Mouse (Mus musculus): ENCODE data around the gene Nrm. TPM values are rescaled to one million over a fixed set of nuclear protein-coding genes. Genes with fewer than 3 reads are reported as not detected.

Nrm gene
- polyA plus RNA-seq, 1 experiment from 2014 or later = 20.3 TPM

- WGBS = under 1% methylated on average over 62 of the region's 62 CpGs
- no peak for ATAC-seq (ENCODE audit: low FRiP score)
- Histone ChIP-seq H3K4me1 (replicated peaks; ENCODE audit: control insufficient read depth, insufficient read depth, low read length) (peaks cover 30% of the 10 kb centered on the region), H3K27ac (peak within 1 kb of the TSS; percentile 67; the same call in 1 of the 2 replicates), H3K36me3 (replicated peaks; ENCODE audit: control insufficient read depth, insufficient read depth) (peaks cover 13% of the 10 kb centered on the region), H3K27me3 (ENCODE audit: control insufficient read depth, insufficient read depth, low read length) (peaks cover 15% of the 10 kb centered on the region), H3K4me2 (replicated peaks) (peak within 1 kb of the TSS; percentile 67), H3K9me3 (ENCODE audit: control insufficient read depth, low read length) (no peaks in the 10 kb centered on the region), H3K9ac (peak within 1 kb of the TSS; percentile 75), H3K4me3 (replicated peaks; ENCODE audit: low read length) (peak within 1 kb of the TSS; percentile 55)
- peak; percentile 64 for DNase-seq (ENCODE audit: low spot score)
Measured at GRCm38 (mm10) chr17:35821439-35822430, 39.4 kb upstream of the Nrm start, which contains the start of gene Ier3. Gene Ier3 (plus strand): TSS chr17:35821684.

GRCm38 (mm10) chr17:35822564-35822963 lies 38.6 kb upstream of the Nrm start:
- Histone ChIP-seq H3K27ac (peak overlapping the region; percentile 67), H3K9ac (peak overlapping the region; percentile 75), H3K4me3 (replicated peaks; ENCODE audit: low read length) (peak overlapping the region; percentile 55), H3K9me3 (ENCODE audit: control insufficient read depth, low read length) (no peaks in the 10 kb centered on the region), H3K27me3 (ENCODE audit: control insufficient read depth, insufficient read depth, low read length) (peaks cover 15% of the 10 kb centered on the region), H3K4me2 (replicated peaks) (peak overlapping the region; percentile 67), H3K36me3 (replicated peaks; ENCODE audit: control insufficient read depth, insufficient read depth) (peaks cover 19% of the 10 kb centered on the region), H3K4me1 (replicated peaks; ENCODE audit: control insufficient read depth, insufficient read depth, low read length) (peaks cover 30% of the 10 kb centered on the region)
- WGBS = 4% methylated on average over 11 of the region's 11 CpGs
- DNase-seq (ENCODE audit: low spot score) = no peak
- peak; percentile 17 for ATAC-seq (ENCODE audit: low FRiP score)

- ATAC-seq (ENCODE audit: low FRiP score) (peak; percentile 89), DNase-seq (ENCODE audit: low spot score) (peak; percentile 81)
- Histone ChIP-seq H3K9ac (peak within 1 kb of the TSS; percentile 75), H3K27ac (peak within 1 kb of the TSS; percentile 77), H3K4me3 (replicated peaks; ENCODE audit: low read length) (peak within 1 kb of the TSS; percentile 55), H3K36me3 (replicated peaks; ENCODE audit: control insufficient read depth, insufficient read depth) (peaks cover 25% of the 10 kb centered on the region), H3K27me3 (ENCODE audit: control insufficient read depth, insufficient read depth, low read length) (peaks cover 15% of the 10 kb centered on the region), H3K4me2 (replicated peaks) (peak within 1 kb of the TSS; percentile 67), H3K4me1 (replicated peaks; ENCODE audit: control insufficient read depth, insufficient read depth, low read length) (peaks cover 30% of the 10 kb centered on the region), H3K9me3 (ENCODE audit: control insufficient read depth, low read length) (no peaks in the 10 kb centered on the region)
- under 1% methylated on average over 43 of the region's 47 CpGs for WGBS
Measured at GRCm38 (mm10) chr17:35822964-35823937, 37.9 kb upstream of the Nrm start, which contains the start of gene Flot1. Gene Flot1 (plus strand): TSS chr17:35823230.

GRCm38 (mm10) chr17:35824402-35824801 lies 36.7 kb upstream of the Nrm start:
- Histone ChIP-seq H3K4me1 (replicated peaks; ENCODE audit: control insufficient read depth, insufficient read depth, low read length) (peaks cover 30% of the 10 kb centered on the region), H3K4me3 (replicated peaks; ENCODE audit: low read length) (peak overlapping the region; percentile 55), H3K9ac (peak overlapping the region; percentile 75; the same call in 1 of the 2 replicates), H3K9me3 (ENCODE audit: control insufficient read depth, low read length) (no peaks in the 10 kb centered on the region), H3K27ac (0 out of 2 replicates have a peak overlapping the region, but pooled peaks have one; percentile 77), H3K36me3 (replicated peaks; ENCODE audit: control insufficient read depth, insufficient read depth) (peaks cover 33% of the 10 kb centered on the region), H3K27me3 (ENCODE audit: control insufficient read depth, insufficient read depth, low read length) (peaks cover 13% of the 10 kb centered on the region), H3K4me2 (replicated peaks) (peak overlapping the region; percentile 67)
- 69% methylated on average over 7 of the region's 7 CpGs for WGBS
- ATAC-seq (ENCODE audit: low FRiP score) (no peak), DNase-seq (ENCODE audit: low spot score) (no peak)

- H3K27ac ChIP-seq = no peak overlapping the region
- DNase-seq (ENCODE audit: low spot score) (no peak), ATAC-seq (ENCODE audit: low FRiP score) (no peak)
- H3K36me3 ChIP-seq (replicated peaks; ENCODE audit: control insufficient read depth, insufficient read depth) = peaks cover 36% of the 10 kb centered on the region
- peaks cover 9% of the 10 kb centered on the region for H3K27me3 ChIP-seq (ENCODE audit: control insufficient read depth, insufficient read depth, low read length)
- H3K4me3 ChIP-seq (replicated peaks; ENCODE audit: low read length) = no peak overlapping the region
- 96% methylated on average over 13 of the region's 13 CpGs for WGBS
- no peak overlapping the region for H3K4me2 ChIP-seq (replicated peaks)
- H3K9me3 ChIP-seq (ENCODE audit: control insufficient read depth, low read length) = no peaks in the 10 kb centered on the region
- H3K4me1 ChIP-seq (replicated peaks; ENCODE audit: control insufficient read depth, insufficient read depth, low read length) = peaks cover 30% of the 10 kb centered on the region
- H3K9ac ChIP-seq = no peak overlapping the region
Measured at GRCm38 (mm10) chr17:35825109-35825850, 35.8 kb upstream of the Nrm start.

- H3K36me3 ChIP-seq (replicated peaks; ENCODE audit: control insufficient read depth, insufficient read depth) = peaks cover 79% of the 10 kb centered on the region
- H3K27me3 ChIP-seq (ENCODE audit: control insufficient read depth, insufficient read depth, low read length) = no peaks in the 10 kb centered on the region
- peaks cover 18% of the 10 kb centered on the region for H3K4me1 ChIP-seq (replicated peaks; ENCODE audit: control insufficient read depth, insufficient read depth, low read length)
- H3K4me2 ChIP-seq (replicated peaks) = peak overlapping the region; percentile 18; the same call in 1 of the 2 replicates
- WGBS = 3% methylated on average over 21 of the region's 21 CpGs
- no peak overlapping the region for H3K9ac ChIP-seq
- no peaks in the 10 kb centered on the region for H3K9me3 ChIP-seq (ENCODE audit: control insufficient read depth, low read length)
- no peak overlapping the region for H3K27ac ChIP-seq
- DNase-seq (ENCODE audit: low spot score) (peak; percentile 78), ATAC-seq (ENCODE audit: low FRiP score) (peak; percentile 55)
- H3K4me3 ChIP-seq (replicated peaks; ENCODE audit: low read length) = no peak overlapping the region
Measured at GRCm38 (mm10) chr17:35829737-35830136, 31.4 kb upstream of the Nrm start.

GRCm38 (mm10) chr17:35832400-35833238 lies 28.5 kb upstream of the Nrm start:
- WGBS = 67% methylated on average over 8 of the region's 8 CpGs
- peaks cover 79% of the 10 kb centered on the region for H3K36me3 ChIP-seq (replicated peaks; ENCODE audit: control insufficient read depth, insufficient read depth)
- no peaks in the 10 kb centered on the region for H3K9me3 ChIP-seq (ENCODE audit: control insufficient read depth, low read length)
- H3K4me1 ChIP-seq (replicated peaks; ENCODE audit: control insufficient read depth, insufficient read depth, low read length) = peaks cover 31% of the 10 kb centered on the region
- H3K4me3 ChIP-seq (replicated peaks; ENCODE audit: low read length) = no peak overlapping the region
- no peak overlapping the region for H3K4me2 ChIP-seq (replicated peaks)
- ATAC-seq (ENCODE audit: low FRiP score) (no peak), DNase-seq (ENCODE audit: low spot score) (no peak)
- H3K27me3 ChIP-seq (ENCODE audit: control insufficient read depth, insufficient read depth, low read length) = no peaks in the 10 kb centered on the region
- H3K9ac ChIP-seq = 0 out of 2 replicates have a peak overlapping the region, but pooled peaks have one; percentile 33
- H3K27ac ChIP-seq = no peak overlapping the region

Data from hindbrain, embryonic 14.5 days (tissue).